Mouse (Mus musculus): ENCODE results near the gene Jmjd1c. TPM values are rescaled to one million over a fixed set of nuclear protein-coding genes. Genes with fewer than 3 reads are reported as not detected.

Gene Jmjd1c
- polyA plus RNA-seq, 1 experiment from 2014 or later: 31.6 TPM

- no peak for DNase-seq (ENCODE audit: low spot score)
- H3K27ac ChIP-seq: no peak overlapping the region
- H3K4me3 ChIP-seq: no peak overlapping the region
- H3K4me1 ChIP-seq: no peaks in the 10 kb centered on the region
- H3K27me3 ChIP-seq (ENCODE audit: low read depth, poor library complexity, severe bottlenecking): no peaks in the 10 kb centered on the region
- peaks cover 45% of the 10 kb centered on the region for H3K36me3 ChIP-seq
- H3K9me3 ChIP-seq (replicated peaks): no peaks in the 10 kb centered on the region
- WGBS: 93% methylated on average over 3 of the region's 3 CpGs
Observed at GRCm38 (mm10) chr10:67216872-67217271, 120.9 kb downstream of the Jmjd1c start.

- WGBS: 94% methylated on average over 18 of the region's 18 CpGs
- Histone ChIP-seq H3K4me1 (no peaks in the 10 kb centered on the region), H3K4me3 (no peak overlapping the region), H3K9me3 (replicated peaks) (no peaks in the 10 kb centered on the region), H3K36me3 (peaks cover 57% of the 10 kb centered on the region), H3K27me3 (ENCODE audit: low read depth, poor library complexity, severe bottlenecking) (no peaks in the 10 kb centered on the region), H3K27ac (no peak overlapping the region)
- no peak for DNase-seq (ENCODE audit: low spot score)
Observed at GRCm38 (mm10) chr10:67218873-67219565, 123.1 kb downstream of the Jmjd1c start.

- WGBS: 92% methylated on average over 4 of the region's 4 CpGs
- Histone ChIP-seq H3K4me1 (no peaks in the 10 kb centered on the region), H3K36me3 (peaks cover 68% of the 10 kb centered on the region), H3K27me3 (ENCODE audit: low read depth, poor library complexity, severe bottlenecking) (no peaks in the 10 kb centered on the region), H3K4me3 (no peak overlapping the region), H3K27ac (no peak overlapping the region), H3K9me3 (replicated peaks) (no peaks in the 10 kb centered on the region)
- no peak for DNase-seq (ENCODE audit: low spot score)
Observed at GRCm38 (mm10) chr10:67220251-67220650, 124.3 kb downstream of the Jmjd1c start.

GRCm38 (mm10) chr10:67221284-67221683, 125.4 kb downstream of the Jmjd1c start:
- no peak for DNase-seq (ENCODE audit: low spot score)
- Histone ChIP-seq H3K27ac (no peak overlapping the region), H3K4me3 (no peak overlapping the region), H3K4me1 (no peaks in the 10 kb centered on the region), H3K27me3 (ENCODE audit: low read depth, poor library complexity, severe bottlenecking) (no peaks in the 10 kb centered on the region), H3K9me3 (replicated peaks) (no peaks in the 10 kb centered on the region), H3K36me3 (peaks cover 79% of the 10 kb centered on the region)
- WGBS: 69% methylated on average over 5 of the region's 5 CpGs

- H3K9me3 ChIP-seq (replicated peaks): no peaks in the 10 kb centered on the region
- no peaks in the 10 kb centered on the region for H3K27me3 ChIP-seq (ENCODE audit: low read depth, poor library complexity, severe bottlenecking)
- H3K4me1 ChIP-seq: no peaks in the 10 kb centered on the region
- no peak overlapping the region for H3K27ac ChIP-seq
- H3K4me3 ChIP-seq: no peak overlapping the region
- DNase-seq (ENCODE audit: low spot score): no peak
- peaks cover 81% of the 10 kb centered on the region for H3K36me3 ChIP-seq
- 78% methylated on average over 3 of the region's 4 CpGs for WGBS
Observed at GRCm38 (mm10) chr10:67223942-67224341, 128.0 kb downstream of the Jmjd1c start.

- WGBS: 93% methylated on average over 6 of the region's 6 CpGs
- H3K36me3 ChIP-seq: peaks cover 80% of the 10 kb centered on the region
- H3K9me3 ChIP-seq (replicated peaks): no peaks in the 10 kb centered on the region
- no peak overlapping the region for H3K27ac ChIP-seq
- no peaks in the 10 kb centered on the region for H3K27me3 ChIP-seq (ENCODE audit: low read depth, poor library complexity, severe bottlenecking)
- H3K4me1 ChIP-seq: no peaks in the 10 kb centered on the region
- H3K4me3 ChIP-seq: no peak overlapping the region
- no peak for DNase-seq (ENCODE audit: low spot score)
Observed at GRCm38 (mm10) chr10:67225528-67225927, 129.6 kb downstream of the Jmjd1c start.

- Histone ChIP-seq H3K4me1 (no peaks in the 10 kb centered on the region), H3K27ac (no peak overlapping the region), H3K9me3 (replicated peaks) (no peaks in the 10 kb centered on the region), H3K4me3 (no peak overlapping the region), H3K36me3 (peaks cover 80% of the 10 kb centered on the region), H3K27me3 (ENCODE audit: low read depth, poor library complexity, severe bottlenecking) (no peaks in the 10 kb centered on the region)
- WGBS: 93% methylated on average over 7 of the region's 7 CpGs
- DNase-seq (ENCODE audit: low spot score): no peak
Observed at GRCm38 (mm10) chr10:67226109-67226508, 130.2 kb downstream of the Jmjd1c start.

- peaks cover 80% of the 10 kb centered on the region for H3K36me3 ChIP-seq
- H3K4me3 ChIP-seq: no peak overlapping the region
- H3K27me3 ChIP-seq (ENCODE audit: low read depth, poor library complexity, severe bottlenecking): no peaks in the 10 kb centered on the region
- WGBS: 91% methylated on average over 14 of the region's 14 CpGs
- H3K4me1 ChIP-seq: no peaks in the 10 kb centered on the region
- no peak overlapping the region for H3K27ac ChIP-seq
- H3K9me3 ChIP-seq (replicated peaks): no peaks in the 10 kb centered on the region
- no peak for DNase-seq (ENCODE audit: low spot score)
Observed at GRCm38 (mm10) chr10:67226543-67226942, 130.6 kb downstream of the Jmjd1c start.

GRCm38 (mm10) chr10:67230439-67230838, 134.5 kb downstream of the Jmjd1c start:
- Histone ChIP-seq H3K36me3 (peaks cover 91% of the 10 kb centered on the region), H3K27ac (no peak overlapping the region), H3K4me3 (no peak overlapping the region), H3K4me1 (no peaks in the 10 kb centered on the region), H3K27me3 (ENCODE audit: low read depth, poor library complexity, severe bottlenecking) (no peaks in the 10 kb centered on the region), H3K9me3 (replicated peaks) (no peaks in the 10 kb centered on the region)
- DNase-seq (ENCODE audit: low spot score): no peak
- 78% methylated on average over 6 of the region's 6 CpGs for WGBS

GRCm38 (mm10) chr10:67247145-67247544, 151.2 kb downstream of the Jmjd1c start:
- H3K4me1 ChIP-seq: no peaks in the 10 kb centered on the region
- H3K36me3 ChIP-seq: peaks cover 88% of the 10 kb centered on the region
- no peaks in the 10 kb centered on the region for H3K27me3 ChIP-seq (ENCODE audit: low read depth, poor library complexity, severe bottlenecking)
- no peak overlapping the region for H3K27ac ChIP-seq
- no peak overlapping the region for H3K4me3 ChIP-seq
- WGBS: 90% methylated on average over 4 of the region's 4 CpGs
- H3K9me3 ChIP-seq (replicated peaks): no peaks in the 10 kb centered on the region
- DNase-seq (ENCODE audit: low spot score): peak; percentile 44

GRCm38 (mm10) chr10:67249486-67249885, 153.6 kb downstream of the Jmjd1c start:
- Histone ChIP-seq H3K9me3 (replicated peaks) (no peaks in the 10 kb centered on the region), H3K27ac (no peak overlapping the region), H3K36me3 (peaks cover 88% of the 10 kb centered on the region), H3K4me1 (no peaks in the 10 kb centered on the region), H3K4me3 (no peak overlapping the region), H3K27me3 (ENCODE audit: low read depth, poor library complexity, severe bottlenecking) (no peaks in the 10 kb centered on the region)
- 97% methylated on average over 2 of the region's 2 CpGs for WGBS
- DNase-seq (ENCODE audit: low spot score): no peak

- no peaks in the 10 kb centered on the region for H3K9me3 ChIP-seq (replicated peaks)
- H3K27ac ChIP-seq: no peak overlapping the region
- peaks cover 86% of the 10 kb centered on the region for H3K36me3 ChIP-seq
- 94% methylated on average over 6 of the region's 6 CpGs for WGBS
- H3K4me3 ChIP-seq: no peak overlapping the region
- H3K27me3 ChIP-seq (ENCODE audit: low read depth, poor library complexity, severe bottlenecking): no peaks in the 10 kb centered on the region
- H3K4me1 ChIP-seq: no peaks in the 10 kb centered on the region
- no peak for DNase-seq (ENCODE audit: low spot score)
Observed at GRCm38 (mm10) chr10:67250846-67251245, 154.9 kb downstream of the Jmjd1c start.

GRCm38 (mm10) chr10:67252353-67252752, 156.4 kb downstream of the Jmjd1c start:
- Histone ChIP-seq H3K27ac (no peak overlapping the region), H3K4me3 (no peak overlapping the region), H3K27me3 (ENCODE audit: low read depth, poor library complexity, severe bottlenecking) (no peaks in the 10 kb centered on the region), H3K9me3 (replicated peaks) (no peaks in the 10 kb centered on the region), H3K4me1 (no peaks in the 10 kb centered on the region), H3K36me3 (peaks cover 84% of the 10 kb centered on the region)
- DNase-seq (ENCODE audit: low spot score): no peak
- WGBS: 63% methylated on average over 5 of the region's 5 CpGs

GRCm38 (mm10) chr10:67253115-67253514, 157.2 kb downstream of the Jmjd1c start:
- no peak for DNase-seq (ENCODE audit: low spot score)
- H3K4me3 ChIP-seq: no peak overlapping the region
- no peak overlapping the region for H3K27ac ChIP-seq
- peaks cover 81% of the 10 kb centered on the region for H3K36me3 ChIP-seq
- no peaks in the 10 kb centered on the region for H3K27me3 ChIP-seq (ENCODE audit: low read depth, poor library complexity, severe bottlenecking)
- no peaks in the 10 kb centered on the region for H3K4me1 ChIP-seq
- no peaks in the 10 kb centered on the region for H3K9me3 ChIP-seq (replicated peaks)
- WGBS: 92% methylated on average over 1 of the region's 1 CpGs

All from limb, embryonic 10.5 days (tissue).